Mouse (Mus musculus) lung, embryonic 14.5 days (tissue): Measurements from ENCODE around the gene 1700122O11Rik. TPM values are rescaled to one million over a fixed set of nuclear protein-coding genes. Genes with fewer than 3 reads are reported as not detected.

Source experiments
- ATAC-seq: fragments of 200-750 bp; cut with Nextera tagmentation; 2 replicates; pipeline ENCODE4 v1.8.0; 2017; ENCODE audit warnings: mild to moderate bottlenecking, moderate TSS enrichment, moderate library complexity; ENCODE audit not compliant: insufficient read depth
- DNase-seq: peaks from one replicate; pipeline ENCODE4 v3.0.0-alpha.2; 2015
- H3K27ac ChIP-seq: fragments of 300-500 bp; sonication (generic); 2 replicates; pipeline ENCODE4 v1.5.1; 2014; ENCODE audit warnings: low read depth, mild to moderate bottlenecking, moderate library complexity
- H3K27me3 ChIP-seq: fragments of 300-500 bp; sonication (generic); 2 replicates; pipeline ENCODE4 v1.6.1; 2014; ENCODE audit warnings: low read length, control low read depth; ENCODE audit not compliant: insufficient read depth
- H3K36me3 ChIP-seq: fragments of 300-500 bp; sonication (generic); 2 replicates; pipeline ENCODE4 v1.6.1; 2014; ENCODE audit warnings: control low read depth; ENCODE audit not compliant: insufficient read depth
- H3K4me1 ChIP-seq: fragments of 300-500 bp; sonication (generic); 2 replicates; pipeline ENCODE4 v1.6.1; 2014; ENCODE audit warnings: antibody characterized with exemption, control low read depth; ENCODE audit not compliant: insufficient read depth
- H3K4me2 ChIP-seq: fragments of 300-500 bp; sonication (generic); 2 replicates; pipeline ENCODE4 v1.6.1; 2014; ENCODE audit warnings: mild to moderate bottlenecking
- H3K4me3 ChIP-seq: fragments of 300-500 bp; sonication (generic); 2 replicates; pipeline ENCODE4 v1.5.1; 2014; ENCODE audit warnings: low read depth, low read length
- H3K9ac ChIP-seq: fragments of 300-500 bp; sonication (generic); 2 replicates; pipeline ENCODE4 v1.6.1; 2014
- H3K9me3 ChIP-seq: fragments of 300-500 bp; sonication (generic); 2 replicates; pipeline ENCODE4 v1.6.1; 2016; ENCODE audit warnings: low read depth, low read length, control low read depth
- CTCF ChIP-seq: IDR thresholded peaks from 2 replicates; pipeline ENCODE4 v1.5.1; 2016; ENCODE audit warnings: antibody characterized with exemption, low read depth
- WGBS: fragments of 180-500 bp; shearing (Covaris S2); extraction: QIAGEN DNeasy Blood & Tissue Kit; methylation state at CpG from one replicate; pipeline ENCODE4 v1.1.7; 2014; 5-methylcytosine and 5-hydroxymethylcytosine counted together
- polyA plus RNA-seq: library from polyadenylated mRNA; unstranded; fragments of >200 nt; fragmentation: Nextera tagmentation; extraction: Ambion mirVana; gene quantifications from 2 replicates; pipeline ENCODE4 v1.2.1, GENCODE M21; 2014

Gene 1700122O11Rik
- polyA plus RNA-seq, 1 experiment from 2014 or later: not detected

DNA sequence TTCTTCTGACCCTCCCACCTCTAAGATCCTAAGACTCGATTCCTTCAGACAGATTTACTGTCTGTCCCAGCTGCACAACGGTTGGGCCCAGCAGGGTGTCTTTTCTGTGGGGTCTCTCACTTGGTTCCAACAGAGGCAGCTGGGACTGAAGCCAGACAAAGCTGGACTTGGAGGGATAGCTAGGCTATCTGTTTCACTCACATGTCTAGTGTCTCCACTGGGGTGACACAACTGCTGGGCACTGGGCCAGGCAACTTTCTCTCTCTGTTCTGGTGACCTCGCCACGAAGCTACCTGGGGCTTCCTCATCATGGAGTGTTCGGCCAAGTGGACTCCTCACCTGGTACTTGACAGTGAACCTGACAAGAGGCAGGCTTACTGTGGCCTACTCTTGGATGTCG, 10.4 kb downstream of the 1700122O11Rik start:
- no peaks in the 10 kb centered on the region for H3K36me3 ChIP-seq
- H3K27ac ChIP-seq: peak overlapping the region; percentile 71; the same call in 1 of the 2 replicates
- H3K9ac ChIP-seq: no peak overlapping the region
- H3K27me3 ChIP-seq: no peaks in the 10 kb centered on the region
- no peaks in the 10 kb centered on the region for H3K9me3 ChIP-seq
- DNase-seq: peak; percentile 89
- no peak overlapping the region for H3K4me2 ChIP-seq
- ATAC-seq: peak; percentile 30
- H3K4me3 ChIP-seq: no peak overlapping the region
- H3K4me1 ChIP-seq: peaks cover 54% of the 10 kb centered on the region
- WGBS: 31% methylated on average over 6 of the region's 6 CpGs
- TF ChIP-seq CTCF: no peak

DNA sequence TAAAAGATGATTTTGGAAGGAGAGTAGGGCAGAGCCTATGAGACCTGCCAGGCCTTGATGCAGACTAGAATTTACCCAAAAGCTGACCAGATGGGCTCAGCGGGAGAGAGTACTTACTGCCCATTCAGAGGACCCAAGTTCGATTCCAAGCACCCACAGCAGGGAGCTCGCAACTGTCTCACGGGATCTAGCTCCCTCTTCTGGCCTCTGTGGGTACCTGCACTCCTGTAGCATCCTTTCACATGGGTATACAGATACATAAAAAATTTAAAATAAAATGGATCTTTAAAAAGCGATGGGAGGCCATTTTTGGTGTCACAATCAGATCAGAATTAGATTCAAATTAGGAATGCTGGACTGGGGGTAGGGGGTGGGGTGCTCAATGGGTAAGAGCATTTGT, 11.1 kb downstream of the 1700122O11Rik start:
- Histone ChIP-seq H3K4me1 (peaks cover 56% of the 10 kb centered on the region), H3K36me3 (no peaks in the 10 kb centered on the region), H3K9ac (no peak overlapping the region), H3K27ac (0 out of 2 replicates have a peak overlapping the region, but pooled peaks have one; percentile 71), H3K9me3 (no peaks in the 10 kb centered on the region), H3K4me3 (no peak overlapping the region), H3K27me3 (no peaks in the 10 kb centered on the region), H3K4me2 (no peak overlapping the region)
- 93% methylated on average over 5 of the region's 5 CpGs for WGBS
- peak; percentile 50 for TF ChIP-seq CTCF
- no peak for ATAC-seq
- no peak for DNase-seq

DNA sequence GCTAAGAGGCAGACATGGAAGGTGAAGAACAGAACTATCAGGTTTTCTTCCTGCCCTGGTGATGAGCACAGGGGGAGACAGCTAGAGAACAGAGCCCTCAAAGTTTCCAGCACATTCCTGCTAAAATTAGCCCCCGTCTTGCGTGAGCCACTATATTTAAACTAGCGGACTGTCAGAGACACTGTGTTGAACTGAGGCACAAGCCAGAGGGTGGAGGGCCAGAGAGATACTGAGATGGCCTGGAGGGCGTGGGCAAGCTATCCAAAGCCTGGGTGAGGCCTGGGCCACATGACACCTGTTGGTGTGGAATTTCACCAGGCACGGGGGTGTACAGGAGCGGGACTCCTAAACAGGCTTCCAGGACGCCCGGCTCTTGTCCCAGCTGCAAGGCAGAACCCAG, 14.0 kb downstream of the 1700122O11Rik start:
- H3K4me1 ChIP-seq: peaks cover 43% of the 10 kb centered on the region
- H3K9ac ChIP-seq: no peak overlapping the region; the same call in 1 of the 2 replicates
- 39% methylated on average over 8 of the region's 8 CpGs for WGBS
- no peak overlapping the region for H3K4me2 ChIP-seq
- H3K4me3 ChIP-seq: no peak overlapping the region
- H3K9me3 ChIP-seq: no peaks in the 10 kb centered on the region
- H3K36me3 ChIP-seq: no peaks in the 10 kb centered on the region
- H3K27me3 ChIP-seq: no peaks in the 10 kb centered on the region
- peak overlapping the region; percentile 43; the same call in 1 of the 2 replicates for H3K27ac ChIP-seq
- no peak for TF ChIP-seq CTCF
- no peak for ATAC-seq
- no peak for DNase-seq

DNA sequence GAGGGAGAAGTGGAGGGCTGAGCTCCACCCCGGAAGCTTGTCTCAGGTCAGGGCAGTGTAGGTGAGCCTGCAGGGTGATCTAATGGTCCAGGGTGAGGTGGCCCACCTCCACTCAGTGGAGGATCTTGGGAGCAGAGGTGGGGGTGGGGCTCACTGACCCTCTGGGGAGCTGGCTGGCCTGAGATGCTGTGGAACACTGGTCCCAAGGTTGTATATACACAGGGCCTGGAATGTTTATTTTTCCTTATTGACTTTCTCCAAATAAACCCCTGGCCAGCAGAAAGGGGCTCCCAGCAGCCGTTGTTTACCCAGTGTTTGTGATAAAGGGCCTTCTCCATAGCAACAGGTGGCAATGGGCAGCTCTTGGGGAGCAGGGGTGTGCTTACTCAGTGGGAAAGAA, 18.5 kb downstream of the 1700122O11Rik start:
- ATAC-seq (peak; percentile 86), DNase-seq (peak; percentile 61)
- no peak overlapping the region for H3K4me3 ChIP-seq
- H3K27me3 ChIP-seq: no peaks in the 10 kb centered on the region
- no peak overlapping the region for H3K4me2 ChIP-seq
- 2% methylated on average over 2 of the region's 2 CpGs for WGBS
- no peaks in the 10 kb centered on the region for H3K9me3 ChIP-seq
- H3K36me3 ChIP-seq: no peaks in the 10 kb centered on the region
- H3K4me1 ChIP-seq: peaks cover 18% of the 10 kb centered on the region
- no peak for TF ChIP-seq CTCF
- H3K27ac ChIP-seq: peak overlapping the region; percentile 67
- H3K9ac ChIP-seq: no peak overlapping the region

DNA sequence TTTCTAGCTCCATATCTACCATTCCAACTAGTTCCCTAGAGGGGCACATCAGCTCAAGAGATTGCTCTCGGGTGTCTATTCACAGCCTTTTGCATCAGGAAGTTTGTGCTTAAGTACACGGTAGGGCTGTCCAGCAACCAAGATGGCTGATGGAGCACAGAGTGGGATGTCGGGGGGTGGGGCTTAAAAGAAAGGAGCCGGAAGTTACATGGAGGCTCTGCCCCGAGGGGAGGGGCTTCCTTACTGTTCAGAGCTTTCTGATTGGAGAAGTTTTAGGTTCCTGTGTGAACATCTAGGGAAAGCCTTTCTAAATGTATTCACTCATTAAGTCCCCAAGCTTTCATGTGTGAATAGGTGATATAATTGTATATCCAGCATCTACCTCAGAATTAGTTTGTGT, 21.5 kb downstream of the 1700122O11Rik start:
- DNase-seq: no peak
- Histone ChIP-seq H3K36me3 (no peaks in the 10 kb centered on the region), H3K27me3 (no peaks in the 10 kb centered on the region), H3K9me3 (no peaks in the 10 kb centered on the region), H3K9ac (no peak overlapping the region), H3K4me1 (peaks cover 6% of the 10 kb centered on the region), H3K4me3 (no peak overlapping the region), H3K27ac (no peak overlapping the region), H3K4me2 (no peak overlapping the region)
- 67% methylated on average over 5 of the region's 5 CpGs for WGBS
- TF ChIP-seq CTCF: no peak
- ATAC-seq: no peak

DNA sequence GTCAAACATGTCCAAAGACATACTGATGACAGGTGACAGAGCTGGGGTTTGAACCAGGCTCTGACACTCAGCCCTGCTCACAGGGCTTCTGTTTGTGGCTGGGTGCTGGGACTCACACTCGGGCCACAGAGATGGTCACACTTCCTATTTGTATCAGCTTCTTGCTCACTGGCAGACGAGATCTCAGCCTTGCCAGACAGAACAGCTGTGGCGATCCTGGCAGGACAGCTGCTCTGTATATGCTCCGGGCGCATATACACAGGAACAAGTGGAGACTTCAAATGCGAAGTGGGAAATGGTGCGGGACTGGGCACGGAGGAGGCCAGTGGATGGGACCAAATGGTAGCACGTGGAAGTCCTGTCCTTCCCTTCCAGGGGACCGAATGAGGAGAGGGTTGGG, 25.5 kb downstream of the 1700122O11Rik start:
- ATAC-seq (peak; percentile 32; the same call in 1 of the 2 replicates), DNase-seq (peak; percentile 49)
- H3K4me1 ChIP-seq: 0 out of 2 replicates have a peak, but pooled peaks cover 3% of the 10 kb centered on the region
- 36% methylated on average over 10 of the region's 10 CpGs for WGBS
- no peak overlapping the region for H3K27ac ChIP-seq
- H3K4me3 ChIP-seq: no peak overlapping the region
- no peaks in the 10 kb centered on the region for H3K36me3 ChIP-seq
- H3K9ac ChIP-seq: no peak overlapping the region
- no peaks in the 10 kb centered on the region for H3K9me3 ChIP-seq
- H3K27me3 ChIP-seq: no peaks in the 10 kb centered on the region
- no peak for TF ChIP-seq CTCF
- H3K4me2 ChIP-seq: no peak overlapping the region

DNA sequence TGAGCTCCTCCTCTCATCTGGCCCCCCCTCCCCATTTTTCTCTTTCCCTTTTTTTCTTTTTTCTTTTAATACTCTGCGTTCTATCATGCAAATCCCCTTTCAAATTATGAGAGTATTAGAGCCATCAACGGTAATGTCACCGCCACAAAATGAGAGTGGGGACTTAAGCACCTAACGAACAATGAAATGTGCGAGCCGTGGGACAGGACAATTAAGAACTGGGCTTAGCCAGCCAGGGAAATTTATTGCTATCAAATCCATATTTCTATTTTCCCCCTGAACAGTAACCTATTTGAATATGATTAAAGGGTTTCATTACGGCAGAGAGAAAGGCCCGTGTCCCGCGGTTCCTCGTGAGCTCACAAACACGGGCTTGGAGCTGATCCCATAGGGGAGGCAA, 27.0 kb downstream of the 1700122O11Rik start:
- DNase-seq (no peak), ATAC-seq (no peak)
- WGBS: 85% methylated on average over 12 of the region's 12 CpGs
- no peaks in the 10 kb centered on the region for H3K27me3 ChIP-seq
- no peak overlapping the region for H3K4me3 ChIP-seq
- H3K9me3 ChIP-seq: no peaks in the 10 kb centered on the region
- no peak overlapping the region for H3K27ac ChIP-seq
- H3K4me2 ChIP-seq: no peak overlapping the region
- H3K4me1 ChIP-seq: peaks cover 6% of the 10 kb centered on the region; the same call in 1 of the 2 replicates
- H3K9ac ChIP-seq: no peak overlapping the region
- TF ChIP-seq CTCF: no peak
- H3K36me3 ChIP-seq: no peaks in the 10 kb centered on the region
